Mouse (Mus musculus): Measurements from ENCODE around the gene Klhl20.
"Not testable (repeated sequence)": the region's sequence is repeated elsewhere in the genome, so short reads cannot be mapped to it uniquely, and the experiment has no call there.

- TF ChIP-seq CTCF (IDR thresholded peaks at IDR 0.05; ENCODE audit: low read depth, low read length); POLR2A (IDR thresholded peaks at IDR 0.05; ENCODE audit: borderline replicate concordance, low read depth, low read length): not testable (repeated sequence)
These were observed 14.3 kb upstream of the Klhl20 start for GRCm38 (mm10) chr1:161145611-161146010.
